Mouse (Mus musculus): Measurements from ENCODE around the gene Zscan26.
"Not testable (repeated sequence)": the region's sequence is repeated elsewhere in the genome, so short reads cannot be mapped to it uniquely, and the experiment has no call there.

Gene Zscan26

DNA sequence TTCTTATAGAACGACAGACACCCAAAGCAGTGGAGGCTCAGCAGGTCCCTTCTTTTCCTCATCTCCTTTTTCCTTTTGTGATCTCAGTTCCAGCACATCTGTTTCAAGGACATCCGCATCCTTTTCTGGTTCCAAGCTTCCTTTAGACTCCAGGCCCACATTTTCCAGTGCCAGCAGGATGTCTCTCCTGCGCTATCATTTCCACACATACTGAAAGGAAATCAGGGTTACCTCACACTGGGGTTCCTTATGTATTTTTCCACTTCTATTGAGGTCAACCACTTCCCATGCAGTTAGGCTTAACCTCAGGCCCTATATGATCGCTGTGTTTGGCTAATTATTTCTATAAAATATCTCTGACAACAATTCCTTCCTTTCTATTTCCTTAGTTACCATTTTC is 18.1 kb downstream of the Zscan26 start:
- in situ Hi-C loops (cut with MboI; ENCODE audit: unreplicated experiment in 2 of 2): no loop called here

DNA sequence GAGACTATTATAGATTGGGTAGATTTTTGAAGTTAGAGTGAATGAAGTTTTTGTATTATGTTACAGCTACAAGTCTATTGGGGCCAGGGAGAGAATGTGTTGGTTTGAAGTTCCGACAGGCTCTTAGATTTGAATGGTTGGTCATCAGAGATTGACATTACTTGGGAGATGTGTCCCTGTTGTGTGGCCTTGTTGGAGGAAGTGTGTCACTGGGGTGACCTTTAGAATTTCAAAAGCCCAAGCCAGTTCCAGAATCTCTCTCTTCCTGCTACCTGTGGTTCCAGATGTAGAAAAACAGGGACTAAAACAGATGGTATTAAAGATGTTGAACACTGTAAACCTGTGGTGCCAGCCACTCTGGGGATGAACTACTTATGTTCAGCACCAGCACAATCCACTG is 25.9 kb downstream of the Zscan26 start:
- in situ Hi-C loops (cut with MboI; ENCODE audit: unreplicated experiment in 2 of 2): no loop called here

DNA sequence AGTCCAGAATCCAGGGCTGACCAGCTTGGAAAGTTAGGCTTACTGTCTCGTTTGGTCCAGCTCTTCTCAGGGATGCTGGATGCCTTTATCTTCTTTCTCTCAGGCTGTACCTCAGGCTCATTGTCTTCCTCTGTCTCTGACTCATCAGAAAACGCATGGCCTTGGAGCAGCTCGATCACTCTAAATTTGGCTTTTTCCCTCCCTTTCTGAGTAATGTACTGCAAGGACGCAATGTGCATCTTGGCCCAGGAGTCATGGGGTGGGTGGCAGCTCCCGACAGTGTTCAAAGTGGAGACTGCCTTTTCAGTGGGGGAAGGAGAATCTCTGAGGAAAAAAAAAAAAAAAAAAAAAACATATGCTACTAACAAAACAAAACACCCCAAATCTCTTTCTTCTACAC is 30.2 kb downstream of the Zscan26 start:
- in situ Hi-C loops (cut with MboI; ENCODE audit: unreplicated experiment in 2 of 2): no loop called here

DNA sequence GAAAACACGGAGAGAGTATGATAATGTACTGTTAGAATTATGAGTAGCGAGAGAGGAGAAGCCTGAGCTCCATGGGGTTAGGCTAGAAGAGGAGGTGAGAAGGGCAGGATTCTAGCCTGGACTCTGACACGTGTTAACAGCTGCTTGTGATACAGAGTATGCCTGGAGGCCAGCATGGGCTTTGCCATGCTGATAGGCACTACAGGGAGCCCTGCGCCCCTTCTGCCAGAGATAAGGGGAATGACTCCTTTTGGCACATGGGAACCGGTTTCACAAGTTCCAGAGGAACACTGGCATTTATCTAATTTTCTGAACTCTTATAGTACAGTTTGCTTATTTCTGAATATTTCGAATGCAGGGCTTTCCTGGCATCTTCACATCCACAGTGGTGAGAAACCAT is 34.7 kb downstream of the Zscan26 start:
- in situ Hi-C loops (cut with MboI; ENCODE audit: unreplicated experiment in 2 of 2): no loop called here

DNA sequence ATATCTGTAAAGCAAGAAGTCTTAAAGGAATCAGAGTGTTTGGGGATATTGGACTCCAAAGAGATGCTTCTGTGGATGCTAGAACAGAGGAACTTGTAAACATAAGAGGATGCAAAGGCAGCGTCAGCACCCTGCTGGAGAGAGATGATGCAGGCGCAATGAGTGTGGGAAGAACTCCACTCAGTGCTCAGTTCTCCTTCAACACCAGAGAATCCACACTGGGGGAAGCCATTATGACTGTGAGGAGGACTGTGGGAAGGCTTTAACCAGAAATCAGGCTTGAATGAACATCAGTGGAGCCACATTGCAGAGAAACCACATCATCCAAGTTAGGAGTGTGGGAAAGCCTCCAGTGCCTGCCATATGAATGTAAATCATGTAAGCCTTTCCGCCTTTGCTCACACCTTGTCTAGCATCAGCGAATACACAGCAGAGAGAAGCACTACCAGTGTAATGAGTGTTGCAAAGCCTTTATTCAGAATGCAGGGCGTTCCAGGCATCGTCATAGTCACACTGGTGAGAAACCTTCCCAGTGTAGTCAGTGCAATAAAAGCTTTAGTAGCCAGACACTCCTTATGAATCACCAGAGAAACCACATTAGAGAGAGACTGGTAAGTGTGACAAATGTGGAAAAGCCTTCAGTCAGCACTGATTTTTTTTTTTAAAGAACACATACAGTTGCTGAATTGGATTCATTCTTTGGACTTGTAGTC is 36.1 kb downstream of the Zscan26 start:
- in situ Hi-C loops (cut with MboI; ENCODE audit: unreplicated experiment in 2 of 2): no loop called here

DNA sequence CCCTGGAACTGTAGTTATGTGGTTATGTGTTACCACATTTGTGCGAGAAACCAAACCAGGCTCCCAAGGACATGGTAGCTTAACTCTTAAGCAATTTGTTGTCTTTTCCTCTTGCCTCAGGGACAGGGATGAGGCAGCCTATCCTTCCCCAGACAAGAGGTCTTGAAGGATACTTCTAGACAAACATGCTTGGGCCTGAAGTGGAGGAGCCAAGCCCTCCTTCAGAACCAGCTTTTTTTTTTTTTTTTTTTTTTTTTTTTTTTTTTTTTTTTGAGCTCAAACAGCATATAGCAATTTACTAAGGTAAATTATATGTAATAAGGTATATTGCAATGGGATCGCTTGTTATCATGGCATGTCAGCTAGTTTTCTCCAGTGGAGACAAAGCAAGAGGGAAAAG is 37.8 kb downstream of the Zscan26 start:
- in situ Hi-C loops (cut with MboI; ENCODE audit: unreplicated experiment in 2 of 2): no loop called here

DNA sequence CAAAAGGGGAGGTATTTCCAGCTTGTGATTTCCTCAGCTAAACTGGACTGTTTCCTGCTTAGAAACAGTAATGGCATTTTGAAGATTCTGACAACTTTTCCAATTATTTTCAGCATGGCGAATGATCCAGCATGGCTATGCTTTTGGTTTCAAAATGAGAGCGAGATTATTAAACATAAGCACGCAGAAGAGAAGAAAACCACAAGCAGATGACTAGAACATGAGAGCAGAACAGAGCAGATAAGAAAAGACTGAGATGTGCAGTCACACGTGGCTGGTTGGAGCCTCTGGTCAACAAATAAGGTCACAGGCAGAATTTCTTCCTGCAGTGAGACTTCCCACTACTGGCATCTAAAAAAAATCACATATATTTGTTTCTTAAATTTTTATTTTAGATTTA is 38.3 kb downstream of the Zscan26 start:
- in situ Hi-C loops (cut with MboI; ENCODE audit: unreplicated experiment in 2 of 2): no loop called here

DNA sequence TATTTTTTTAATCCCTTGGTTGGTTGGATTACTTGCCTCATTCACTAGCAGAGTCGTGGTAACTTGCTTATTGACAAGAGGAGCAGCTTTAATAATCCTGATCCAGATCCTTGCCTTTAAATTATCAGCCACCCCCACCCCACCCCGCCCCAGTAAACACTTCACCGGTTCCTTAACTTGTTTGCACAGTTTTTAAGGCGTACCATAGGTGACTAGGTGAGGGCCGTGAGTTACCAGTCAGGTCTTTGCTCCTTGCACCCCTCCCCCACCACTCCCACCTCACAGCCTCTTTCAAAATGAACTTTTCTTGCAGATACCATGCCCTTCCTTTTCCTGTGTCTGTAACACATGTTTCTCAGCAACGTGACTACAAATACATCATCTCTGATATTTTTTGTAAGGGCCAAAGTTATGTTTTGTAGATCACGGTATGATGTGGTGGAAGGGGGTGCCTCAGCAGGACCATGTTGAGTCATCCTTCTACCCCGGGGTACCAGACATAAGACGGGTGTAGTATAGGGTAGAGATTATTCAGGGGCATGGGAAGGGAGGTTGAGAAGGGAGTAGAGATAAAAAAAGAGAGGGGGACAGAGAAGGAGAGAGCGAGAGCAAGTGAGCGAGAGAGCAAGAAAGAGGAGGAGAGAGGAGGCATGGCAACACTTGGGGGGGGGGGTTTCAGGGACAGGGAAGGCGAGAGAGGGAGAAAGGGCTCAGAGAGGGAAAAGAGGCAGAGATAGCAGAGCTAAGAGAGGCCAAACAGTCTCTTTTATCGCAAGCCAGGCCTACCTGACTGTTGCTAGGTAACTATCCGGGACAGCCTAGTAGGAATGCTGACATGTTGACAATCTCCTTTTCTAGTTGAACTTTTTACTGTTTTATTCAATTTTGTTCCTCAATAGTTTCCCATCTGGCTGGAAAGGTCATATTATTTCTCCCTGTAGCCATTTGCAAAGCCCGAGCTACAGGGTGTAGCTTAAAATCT is 39.0 kb downstream of the Zscan26 start:
- in situ Hi-C loops (cut with MboI; ENCODE audit: unreplicated experiment in 2 of 2): no loop called here

DNA sequence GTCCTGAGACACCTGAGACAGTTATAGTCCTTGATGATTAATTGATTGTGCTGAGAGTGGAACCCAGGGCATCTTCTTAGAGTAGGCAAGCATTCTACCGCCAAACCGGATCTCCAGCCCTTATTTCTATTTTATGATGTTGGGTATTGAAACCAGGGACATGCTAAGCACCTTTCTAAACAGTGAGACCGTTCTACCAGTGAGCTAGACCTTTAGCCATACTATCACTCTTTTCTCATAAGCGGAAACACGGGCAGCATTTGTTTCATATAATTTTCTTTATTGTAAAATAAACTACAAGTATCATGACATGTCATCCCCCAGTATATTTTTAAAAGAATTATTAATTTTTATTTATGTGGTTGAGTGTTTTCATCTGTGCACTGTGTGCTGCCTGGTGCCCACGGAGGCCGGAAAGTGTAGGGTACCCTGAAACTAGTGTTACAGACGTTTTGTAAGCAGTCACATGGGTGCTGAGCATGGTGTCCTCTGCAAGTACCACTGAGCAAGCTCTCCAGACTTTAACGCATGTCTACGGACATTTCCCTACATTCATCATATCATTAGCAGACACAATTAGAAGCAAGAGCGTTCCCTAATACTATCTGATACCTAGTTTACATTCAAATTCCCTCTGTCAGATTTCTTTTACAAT is 44.6 kb downstream of the Zscan26 start:
- in situ Hi-C loops (cut with MboI; ENCODE audit: unreplicated experiment in 2 of 2): loop anchor here in 1 of 2 experiments (5.0 to 10.0 kb wide), 2 partner anchors 247 to 296 kb away; no protein-coding TSS in a partner anchor

DNA sequence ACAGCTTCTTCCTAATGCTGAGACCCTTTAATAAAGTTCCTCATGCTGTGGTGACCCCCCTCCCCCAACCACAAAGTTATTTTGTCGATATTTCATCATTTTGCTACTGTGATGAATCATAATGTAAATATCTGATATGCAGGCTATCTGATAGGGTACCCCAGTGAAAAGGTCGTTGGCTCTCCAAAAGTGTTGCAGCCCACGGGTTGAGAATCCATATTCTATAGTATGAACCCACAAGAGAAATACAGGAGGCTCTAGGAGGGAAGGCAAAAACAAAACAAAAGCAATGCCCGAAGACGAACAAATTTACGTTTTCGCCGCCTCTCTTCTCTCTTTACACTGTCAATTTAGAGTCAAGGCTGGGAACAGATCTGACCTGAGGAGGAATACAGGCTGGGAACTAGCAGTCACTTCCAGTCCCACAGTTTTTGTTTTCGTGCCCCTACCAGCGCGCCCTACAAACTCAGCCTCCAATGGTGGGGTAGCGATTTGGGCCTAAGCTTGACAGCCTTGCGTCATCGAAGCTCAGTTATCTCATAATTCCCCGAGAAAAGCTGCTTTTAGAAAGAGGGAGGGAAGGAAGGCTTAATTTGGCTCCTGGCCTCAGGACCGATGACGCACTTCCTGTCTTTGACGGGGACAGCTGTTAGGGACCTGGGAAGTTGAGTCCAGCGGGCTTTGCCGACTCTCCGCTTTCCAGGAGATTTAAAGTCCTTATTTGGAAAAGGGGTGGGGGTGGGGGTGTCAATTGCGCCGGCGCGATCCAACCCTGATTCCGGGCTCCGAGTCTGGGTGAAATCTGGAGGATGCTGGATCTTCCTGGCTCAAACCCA is 45.3 kb downstream of the Zscan26 start:
- in situ Hi-C loops (cut with MboI; ENCODE audit: unreplicated experiment in 2 of 2): loop anchor here in 1 of 2 experiments (5.0 to 10.0 kb wide), 2 partner anchors 246 to 297 kb away; no protein-coding TSS in a partner anchor

DNA sequence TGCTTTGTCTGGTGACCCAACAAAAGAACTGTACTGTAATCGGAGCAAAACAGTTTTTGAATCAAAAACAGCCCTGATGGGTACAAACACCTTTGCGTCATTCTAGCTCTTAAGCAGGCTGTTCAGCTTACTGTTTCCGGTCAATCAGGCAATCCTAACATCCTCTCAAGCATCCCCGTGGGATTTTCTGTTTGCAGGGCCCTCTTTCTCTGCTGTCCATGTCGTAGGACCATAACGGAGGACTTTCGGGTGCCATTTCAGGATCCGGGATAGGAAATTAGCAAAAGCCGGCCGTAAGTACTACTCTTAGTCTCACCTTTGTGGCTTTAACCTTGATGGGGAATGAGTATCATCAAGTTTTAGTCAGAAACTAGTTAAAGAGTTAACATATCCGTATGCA is 46.2 kb downstream of the Zscan26 start:
- in situ Hi-C loops (cut with MboI; ENCODE audit: unreplicated experiment in 2 of 2): loop anchor here in 1 of 2 experiments (5.0 to 10.0 kb wide), 2 partner anchors 245 to 297 kb away; no protein-coding TSS in a partner anchor

DNA sequence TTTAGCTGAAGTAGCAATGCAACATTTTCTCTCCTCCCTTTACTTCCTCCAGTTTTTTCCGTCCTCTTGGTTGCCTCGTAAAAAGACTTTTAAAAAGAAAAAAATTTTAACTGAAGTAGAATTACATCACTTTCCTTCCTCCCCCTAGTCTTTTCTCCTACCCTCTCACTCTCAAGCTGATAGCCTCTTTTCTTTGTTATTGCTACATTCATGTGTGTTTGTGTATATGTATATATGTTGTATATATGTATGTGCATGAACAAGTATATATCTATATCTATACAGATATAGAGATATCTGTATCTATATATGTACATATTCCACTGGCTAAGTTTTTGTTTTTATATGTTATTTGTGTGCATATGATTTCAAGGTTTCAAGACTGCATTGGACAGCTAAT is 50.7 kb downstream of the Zscan26 start:
- in situ Hi-C loops (cut with MboI; ENCODE audit: unreplicated experiment in 2 of 2): loop anchor here (5.0 to 10.0 kb wide), 5 partner anchors 49 to 302 kb away; partner anchors contain the start of genes Zkscan8 (in 1 of the 2) and Zscan26 (in 1 of the 2)

DNA sequence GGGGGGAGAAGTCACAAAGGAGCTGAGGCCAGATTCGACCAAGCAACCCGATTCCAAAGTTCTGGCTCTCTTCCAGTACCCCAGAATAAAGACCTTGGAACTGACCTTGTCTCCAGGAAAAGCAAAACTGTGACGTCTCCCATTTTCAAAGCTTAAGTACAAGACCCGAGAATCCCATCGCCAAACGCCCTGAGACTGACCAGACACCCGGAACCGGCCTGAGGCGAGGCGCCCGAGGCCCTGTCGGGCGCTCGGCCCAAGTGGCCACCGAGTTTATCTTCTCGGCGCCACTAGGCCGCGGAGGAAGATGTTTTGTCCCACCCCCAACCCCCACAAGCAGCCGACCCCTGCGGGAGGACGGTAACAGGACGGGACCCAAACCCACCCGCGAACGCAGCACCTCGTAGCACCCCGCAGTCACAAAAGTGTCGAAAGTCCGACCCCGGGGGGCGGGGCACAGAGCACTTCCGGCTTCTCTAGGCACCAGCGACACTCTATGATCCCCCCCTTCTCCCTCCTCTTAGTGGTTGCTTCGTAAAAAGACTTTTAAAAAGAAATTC is 51.2 kb downstream of the Zscan26 start, which contains the start of gene Zkscan3:
TSS of gene Zkscan3 (minus strand) at position 469 of the 560 bp plus-strand sequence.
- in situ Hi-C loops (cut with MboI; ENCODE audit: unreplicated experiment in 2 of 2): loop anchor here (5.0 to 10.0 kb wide), 5 partner anchors 50 to 302 kb away; partner anchors contain the start of genes Zkscan8 (in 1 of the 2) and Zscan26 (in 1 of the 2)

DNA sequence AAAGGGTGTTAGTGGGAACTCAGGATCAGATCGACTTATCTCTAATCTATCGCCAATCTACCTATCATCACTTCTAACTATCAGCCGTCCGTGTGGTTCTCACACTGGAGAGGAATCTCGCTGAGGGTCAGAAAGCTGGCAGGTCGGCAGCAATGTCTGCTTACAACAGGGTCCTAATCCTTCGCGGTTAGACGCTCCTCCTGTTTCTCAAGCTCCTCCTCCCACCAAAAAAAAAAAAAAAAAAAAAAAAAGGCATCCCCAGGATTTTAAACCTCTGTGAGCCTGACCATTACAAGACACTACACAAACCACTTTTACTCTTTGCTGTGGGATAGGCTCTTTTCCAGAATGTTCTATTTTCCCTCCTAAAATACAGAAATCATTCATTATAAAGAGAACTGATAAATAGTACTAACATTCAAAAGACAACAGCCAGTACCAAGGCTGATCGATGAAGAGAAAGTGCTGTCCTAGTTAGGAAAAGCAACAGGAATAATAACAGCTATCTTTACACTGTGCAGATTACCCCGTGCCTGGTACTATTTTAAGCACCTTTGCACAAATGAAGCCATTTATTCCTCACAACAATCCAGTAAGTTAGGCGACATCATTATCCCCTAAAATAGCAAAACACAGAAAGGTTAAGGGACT is 51.8 kb downstream of the Zscan26 start:
- in situ Hi-C loops (cut with MboI; ENCODE audit: unreplicated experiment in 2 of 2): loop anchor here (5.0 to 10.0 kb wide), 5 partner anchors 51 to 303 kb away; partner anchors contain the start of genes Zkscan8 (in 1 of the 2) and Zscan26 (in 1 of the 2)

DNA sequence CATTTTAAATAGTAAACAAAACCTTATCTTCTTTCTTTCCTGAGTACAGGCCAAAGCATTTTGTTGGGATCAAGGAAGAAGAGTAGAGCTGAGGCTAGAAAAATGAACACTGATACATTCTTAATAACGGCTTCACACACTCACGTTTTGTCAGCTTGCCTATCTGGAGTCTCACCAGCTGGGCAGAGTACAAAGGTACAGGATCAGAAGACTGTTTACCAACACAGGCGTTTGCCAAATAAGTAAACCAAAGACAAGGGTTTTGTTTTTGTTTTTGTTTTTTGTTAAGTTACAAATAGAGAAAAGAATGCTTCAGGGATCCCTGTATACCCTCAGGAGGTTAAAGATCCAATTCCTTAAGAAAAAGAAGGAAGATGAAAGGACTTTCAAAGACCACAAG is 52.4 kb downstream of the Zscan26 start:
- in situ Hi-C loops (cut with MboI; ENCODE audit: unreplicated experiment in 2 of 2): loop anchor here (5.0 to 10.0 kb wide), 5 partner anchors 51 to 304 kb away; partner anchors contain the start of genes Zkscan8 (in 1 of the 2) and Zscan26 (in 1 of the 2)

DNA sequence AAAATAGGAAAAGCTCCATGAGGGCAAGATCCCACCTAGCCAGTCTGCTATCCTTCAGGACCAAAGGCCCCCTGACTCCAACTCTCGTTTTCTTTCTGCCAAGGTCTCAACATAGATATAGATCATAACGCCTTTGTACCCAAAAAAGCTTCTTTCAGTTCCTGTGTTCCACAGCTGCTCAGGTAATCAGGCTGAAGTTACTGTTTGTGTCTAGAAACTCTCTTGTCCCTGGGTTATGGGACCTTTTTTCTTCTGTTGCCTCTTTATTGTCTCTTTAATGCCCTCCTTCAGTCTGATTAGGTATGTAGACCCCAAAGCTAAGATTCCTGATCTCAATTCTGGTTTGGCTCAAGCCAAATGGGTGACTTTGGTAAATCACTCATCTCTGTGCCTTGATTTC is 56.0 kb downstream of the Zscan26 start:
- in situ Hi-C loops (cut with MboI; ENCODE audit: unreplicated experiment in 2 of 2): no loop called here

DNA sequence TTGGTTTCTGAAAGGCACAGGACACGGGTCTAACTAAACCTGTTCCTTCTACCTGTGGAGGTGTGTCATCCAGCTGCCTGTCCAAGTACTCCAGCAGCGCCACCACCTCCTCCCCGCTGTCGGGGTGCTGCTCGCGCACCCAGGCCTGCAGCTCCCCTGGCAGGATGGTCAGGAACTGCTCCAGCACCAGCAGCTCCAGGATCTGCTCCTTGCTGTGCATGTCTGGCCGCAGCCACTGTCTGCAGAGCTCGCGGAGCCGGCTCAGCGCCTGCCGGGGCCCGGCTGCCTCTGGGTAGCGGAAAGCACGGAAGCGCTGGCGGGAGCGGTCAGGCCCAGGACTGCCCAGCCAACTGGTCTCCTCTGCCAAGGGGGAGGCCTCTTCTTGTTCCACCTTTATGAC is 57.5 kb downstream of the Zscan26 start:
- in situ Hi-C loops (cut with MboI; ENCODE audit: unreplicated experiment in 2 of 2): not testable (repeated sequence)

DNA sequence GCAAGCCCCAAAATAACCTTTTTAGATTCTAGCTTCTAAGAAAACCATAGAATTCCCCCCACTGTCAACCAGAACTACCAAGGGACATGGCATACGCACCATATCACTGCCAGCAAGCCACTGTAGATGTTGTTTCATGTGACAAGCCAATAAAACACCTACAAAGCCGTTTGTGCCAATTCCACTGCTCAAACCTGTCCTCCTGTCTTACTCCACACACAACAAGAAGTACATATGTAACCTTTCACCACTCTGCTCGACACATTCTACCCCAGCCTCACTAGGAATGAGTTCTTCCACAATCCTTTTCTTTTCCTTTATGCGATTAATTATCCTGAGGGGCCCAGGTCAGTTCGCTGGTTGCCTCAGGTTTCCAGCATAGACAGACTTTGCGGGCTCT is 57.9 kb downstream of the Zscan26 start:
- in situ Hi-C loops (cut with MboI; ENCODE audit: unreplicated experiment in 2 of 2): no loop called here

DNA sequence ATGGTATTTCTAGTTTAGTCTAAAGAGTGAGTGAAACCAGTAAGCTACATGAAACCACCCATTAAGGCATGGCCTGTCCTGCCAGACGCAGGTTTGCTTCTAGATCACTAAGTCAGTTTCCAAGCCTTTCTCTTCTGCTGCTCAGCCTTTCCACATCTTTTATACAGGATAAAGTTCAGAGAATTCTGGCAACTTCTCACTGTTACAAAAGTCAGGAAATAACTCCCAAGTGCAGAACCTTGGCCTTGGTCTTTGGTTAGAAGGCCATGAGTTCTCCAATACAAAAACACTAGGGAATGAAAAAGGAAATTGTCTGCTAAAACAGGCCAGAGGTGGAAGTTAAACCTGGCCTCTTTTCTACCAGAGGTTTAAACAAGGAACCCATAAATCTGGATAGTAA is 58.3 kb downstream of the Zscan26 start:
- in situ Hi-C loops (cut with MboI; ENCODE audit: unreplicated experiment in 2 of 2): no loop called here
